Mouse (Mus musculus): ENCODE data around the gene Dcaf12l2. TPM values are rescaled to one million over a fixed set of nuclear protein-coding genes. Genes with fewer than 3 reads are reported as not detected.

Gene Dcaf12l2
- polyA plus RNA-seq (2014; fragmentation: Nextera tagmentation; extraction: Ambion mirVana) = 1.5 and 2.0 TPM in 2 replicates

- H3K9ac ChIP-seq (replicated peaks; ENCODE audit: low read depth, low read length) = peak within 1 kb of the TSS; percentile 42; the same call in 1 of the 2 replicates
- H3K27ac ChIP-seq (ENCODE audit: low read depth, low read length) = no peak within 1 kb of the TSS
- H3K4me1 ChIP-seq (ENCODE audit: control insufficient read depth, insufficient read depth, low read length) = no peaks in the 10 kb centered on the region
- ATAC-seq (ENCODE audit: low read depth) = peak; percentile 85
- peak within 1 kb of the TSS; percentile 57 for H3K4me2 ChIP-seq (ENCODE audit: low read depth, low read length)
- peak within 1 kb of the TSS; percentile 45 for H3K4me3 ChIP-seq (ENCODE audit: low read depth, low read length)
- no peaks in the 10 kb centered on the region for H3K27me3 ChIP-seq (ENCODE audit: control insufficient read depth, insufficient read depth, low read length)
- H3K36me3 ChIP-seq (ENCODE audit: control insufficient read depth, insufficient read depth, low read length) = no peaks in the 10 kb centered on the region
- no peaks in the 10 kb centered on the region for H3K9me3 ChIP-seq (ENCODE audit: control insufficient read depth, low read length)
- 15% methylated on average over 35 of the region's 57 CpGs for WGBS
These were observed at the start of gene Dcaf12l2 for GRCm38 (mm10) chrX:44367646-44368521. TSS of gene Dcaf12l2 (minus strand) at chrX:44368342.

- H3K4me3 ChIP-seq (ENCODE audit: low read depth, low read length) = peak overlapping the region; percentile 45
- H3K9me3 ChIP-seq (ENCODE audit: control insufficient read depth, low read length) = no peaks in the 10 kb centered on the region
- WGBS = 72% methylated on average over 14 of the region's 14 CpGs
- no peaks in the 10 kb centered on the region for H3K27me3 ChIP-seq (ENCODE audit: control insufficient read depth, insufficient read depth, low read length)
- H3K4me2 ChIP-seq (ENCODE audit: low read depth, low read length) = peak overlapping the region; percentile 57
- H3K4me1 ChIP-seq (ENCODE audit: control insufficient read depth, insufficient read depth, low read length) = no peaks in the 10 kb centered on the region
- no peak overlapping the region for H3K9ac ChIP-seq (replicated peaks; ENCODE audit: low read depth, low read length)
- H3K36me3 ChIP-seq (ENCODE audit: control insufficient read depth, insufficient read depth, low read length) = no peaks in the 10 kb centered on the region
- H3K27ac ChIP-seq (ENCODE audit: low read depth, low read length) = no peak overlapping the region
- peak; percentile 28; the same call in 1 of the 2 replicates for ATAC-seq (ENCODE audit: low read depth)
These were observed 879 bp downstream of the Dcaf12l2 start for GRCm38 (mm10) chrX:44367280-44367645.

Measured in neural tube, embryonic 14.5 days (tissue).